Mouse (Mus musculus) small intestine, adult 2 months (tissue): ENCODE measurements around the gene Nr5a1.

Source experiments
- CTCF ChIP-seq: fragments of 200-500 bp; IDR thresholded peaks from 2 replicates; pipeline ENCODE4 v1.5.1; 2012; ENCODE audit warnings: low read depth, mild to moderate bottlenecking, control low read depth, inconsistent platforms, low read length, moderate library complexity, mixed read lengths; ENCODE audit not compliant: insufficient replicate concordance, insufficient read length; ENCODE audit errors: extremely low read depth
- POLR2A ChIP-seq: fragments of 200-500 bp; IDR thresholded peaks from 2 replicates; pipeline ENCODE4 v1.6.1; 2012; ENCODE audit warnings: low read depth, mild to moderate bottlenecking, control low read depth, inconsistent platforms, low read length, moderate library complexity

DNA sequence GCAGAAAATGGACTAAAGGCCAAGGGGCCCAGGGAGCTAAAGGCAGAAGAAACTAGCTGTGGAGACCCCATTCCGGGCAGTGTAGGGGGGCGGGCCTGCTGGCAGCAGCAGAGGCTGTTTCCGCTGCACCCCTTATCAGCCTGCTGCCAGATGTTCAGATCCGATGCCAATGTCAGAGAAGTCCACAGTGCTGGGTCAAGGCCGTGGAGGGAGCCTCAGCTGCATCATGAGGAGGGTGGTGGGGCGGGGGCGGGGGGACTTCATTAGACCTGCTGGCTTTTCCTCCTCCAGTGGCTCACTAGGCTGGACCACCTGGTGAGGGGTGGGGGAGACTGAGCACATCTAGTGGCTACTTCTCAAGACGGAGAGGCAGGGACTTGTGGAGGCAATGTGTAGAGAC lies 4.3 kb upstream of the Nr5a1 start:
- no peak for TF ChIP-seq CTCF
- no peak for TF ChIP-seq POLR2A
